Mouse (Mus musculus) spleen, adult 12 weeks (tissue): Measurements from ENCODE around the gene Itga3.

Experiments
- DNase-seq: peaks from one replicate; pipeline ENCODE4 v3.0.0; 2022; ENCODE audit warnings: low spot score

Itga3 gene

GRCm38 (mm10) chr11:95071266-95071665, 5.3 kb downstream of the Itga3 start:
- DNase-seq: no peak

DNA sequence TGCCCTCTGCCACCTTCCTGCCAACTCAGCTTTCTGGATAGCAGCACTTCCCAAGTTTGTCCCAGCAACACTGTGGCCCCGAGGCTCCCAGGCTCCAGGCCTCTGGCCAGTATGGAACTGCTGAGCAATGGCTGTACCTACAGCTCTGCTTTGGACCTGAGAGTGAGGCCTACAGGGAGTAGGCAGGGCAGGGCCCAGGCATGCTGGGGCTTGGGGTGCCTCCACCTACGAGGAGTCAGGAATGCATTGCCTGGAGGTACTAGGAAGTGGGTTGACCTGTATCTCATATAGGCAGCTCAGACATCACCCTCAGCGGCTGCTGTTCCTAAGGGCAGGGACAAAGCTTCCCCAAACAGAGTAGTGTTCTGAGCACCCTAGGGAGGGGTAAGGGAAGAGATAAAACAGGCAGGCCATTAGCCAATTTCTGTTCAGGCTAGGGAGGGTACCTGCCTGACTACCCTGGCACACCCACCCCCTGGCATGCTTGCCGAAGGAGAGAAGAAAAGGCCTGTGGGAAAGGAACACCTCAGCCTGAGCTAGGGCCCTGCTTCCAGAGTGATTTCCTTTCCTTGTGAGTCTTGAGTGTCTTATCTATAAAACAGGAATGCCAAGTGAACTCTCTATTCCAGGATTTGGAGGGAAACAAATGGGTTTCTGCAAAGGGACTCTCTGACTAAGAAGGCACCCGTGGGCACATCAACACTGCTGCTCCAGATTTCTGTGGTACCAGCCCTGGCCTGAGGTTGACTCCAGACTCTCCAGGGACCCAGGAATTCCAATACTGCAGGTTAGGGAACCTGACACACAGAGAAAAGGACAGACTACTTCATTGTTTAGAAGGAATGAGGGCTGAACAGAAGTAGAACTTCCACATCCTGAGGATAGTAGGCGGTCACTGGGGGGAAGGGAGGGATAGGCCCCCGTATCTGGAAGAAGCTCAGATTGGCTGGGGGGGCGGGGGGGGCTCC, 6.2 kb downstream of the Itga3 start:
- DNase-seq: no peak

DNA sequence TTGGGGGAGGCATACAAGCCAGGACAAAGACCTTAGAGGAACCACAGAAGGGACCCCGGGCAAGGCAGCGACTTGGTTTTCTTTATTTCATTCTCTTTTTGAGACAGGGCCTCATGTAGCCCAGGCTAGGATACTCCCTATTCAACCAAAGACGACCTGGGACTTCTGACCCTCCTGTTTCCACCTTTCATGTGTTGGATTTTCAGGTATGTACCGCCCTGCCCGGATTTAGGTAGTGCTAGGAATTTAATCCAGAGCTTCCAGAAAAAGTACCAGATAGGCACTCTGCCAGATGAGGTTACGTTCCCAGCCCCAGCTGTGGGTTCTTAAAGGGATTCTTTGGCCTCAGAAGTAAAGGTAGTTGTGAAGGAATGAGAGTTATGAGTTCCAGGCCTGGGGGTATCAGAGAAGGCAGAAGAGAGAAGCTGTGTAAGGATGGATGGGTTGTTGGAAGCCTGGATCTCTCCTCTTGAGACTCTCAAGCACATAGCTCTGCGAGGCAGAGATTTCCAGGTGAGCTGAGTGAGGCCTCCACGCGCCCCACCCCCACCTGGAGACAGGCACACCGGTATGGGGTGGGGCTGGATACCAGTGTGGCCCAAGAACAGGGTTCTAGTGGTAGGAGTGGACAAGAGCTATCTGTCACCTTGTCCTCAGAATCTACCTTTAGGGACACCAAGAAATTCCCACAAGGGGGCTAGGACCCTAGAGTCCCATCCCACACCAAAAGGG, 7.2 kb downstream of the Itga3 start:
- DNase-seq: no peak

DNA sequence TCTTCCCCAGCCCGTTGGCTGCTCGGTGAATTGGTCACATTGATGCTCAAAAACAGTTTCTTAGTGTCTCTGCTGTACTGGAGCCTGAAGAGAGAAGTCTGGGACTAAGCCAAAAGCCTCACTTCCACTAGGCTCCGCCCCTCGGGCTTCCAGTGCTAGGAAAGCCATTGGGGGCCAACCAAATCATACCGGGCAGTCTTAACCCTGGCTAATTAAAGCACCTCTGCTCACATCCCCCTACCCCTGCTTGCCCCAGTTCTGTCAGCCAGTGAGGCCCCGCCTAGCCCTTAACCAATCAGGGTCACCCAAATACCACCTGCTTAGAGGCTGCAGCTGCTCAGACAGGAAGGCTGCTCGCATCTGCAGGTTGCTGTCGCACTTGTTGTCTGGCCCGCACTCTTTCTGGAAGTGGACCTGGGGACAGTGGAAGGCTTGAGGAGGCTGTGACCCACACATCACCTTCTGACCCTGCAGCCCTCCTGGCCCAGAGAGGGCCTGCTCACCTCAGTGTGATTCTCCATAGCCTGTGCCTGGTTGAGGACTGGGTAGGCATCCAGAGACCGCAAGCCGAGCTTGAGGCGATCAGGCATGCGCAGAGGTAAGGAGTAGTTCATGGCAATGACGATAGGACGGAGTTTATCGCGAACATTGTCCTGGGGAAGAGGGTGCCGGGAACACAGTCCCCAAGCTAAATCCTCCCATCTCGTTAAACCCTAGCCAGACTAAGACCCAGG, 19.7 kb downstream of the Itga3 start:
- DNase-seq: no peak

DNA sequence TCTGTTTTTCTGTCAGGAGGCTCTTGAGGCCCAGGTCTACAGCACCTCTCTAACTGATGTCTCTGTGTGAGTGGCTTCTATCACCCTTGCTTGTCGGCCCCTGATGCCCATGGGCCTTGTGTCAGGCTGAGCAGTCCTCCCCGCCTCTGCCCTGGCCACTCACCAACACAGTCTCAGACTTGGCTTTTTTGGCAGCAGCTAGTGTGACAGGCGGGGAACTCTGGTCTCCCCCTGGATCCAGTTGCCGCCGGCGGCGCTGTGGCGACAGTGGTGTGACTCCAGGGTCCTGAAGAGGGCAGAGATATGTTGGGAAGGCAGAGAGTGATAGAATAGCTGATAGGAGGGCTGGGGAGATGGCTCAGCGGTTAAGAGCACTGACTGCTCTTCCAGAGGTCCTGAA, 23.5 kb downstream of the Itga3 start:
- DNase-seq: no peak

GRCm38 (mm10) chr11:95046980-95047680, 29.5 kb downstream of the Itga3 start:
- no peak for DNase-seq

- DNase-seq: no peak
Observed at GRCm38 (mm10) chr11:95044185-95044870, 32.3 kb downstream of the Itga3 start.

DNA sequence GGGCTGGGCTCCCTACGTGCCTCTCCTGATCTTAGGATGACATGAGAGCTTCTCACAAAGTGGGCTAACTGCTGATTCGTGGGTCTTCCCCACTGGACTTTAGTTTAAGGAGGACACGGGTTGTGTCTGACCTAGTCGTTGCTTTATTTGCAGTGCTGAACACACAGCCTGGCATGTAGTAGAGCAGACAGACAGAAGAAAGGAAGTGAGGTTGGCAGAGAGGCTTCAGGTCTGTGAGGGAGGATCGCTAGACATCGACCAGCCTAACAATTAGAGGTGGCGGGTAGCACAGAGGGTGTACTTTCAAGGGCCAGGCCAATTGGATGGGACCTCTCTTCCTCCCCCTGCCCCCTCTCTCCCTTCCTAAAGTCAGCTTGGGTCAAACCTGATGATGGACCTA, 33.0 kb downstream of the Itga3 start:
- no peak for DNase-seq

DNA sequence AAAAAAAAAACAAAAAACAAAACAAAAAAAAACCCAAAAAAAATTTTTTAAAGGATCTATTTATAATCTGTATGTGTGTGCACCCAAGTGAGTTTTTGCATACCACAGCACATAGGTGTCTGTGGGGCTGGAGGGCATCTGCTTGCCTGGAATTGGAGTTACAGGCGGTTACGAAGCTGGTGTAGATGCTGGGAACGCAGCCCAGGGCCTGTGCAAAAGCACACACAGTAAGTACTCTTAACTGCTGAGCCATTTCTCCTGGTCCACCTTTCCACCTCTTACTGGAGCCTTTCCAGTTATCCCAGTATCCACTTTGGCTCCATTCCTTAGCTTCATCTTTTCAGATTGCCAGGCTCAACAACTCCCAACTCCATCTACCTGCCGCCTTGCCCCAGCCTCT, 33.5 kb downstream of the Itga3 start:
- no peak for DNase-seq

DNA sequence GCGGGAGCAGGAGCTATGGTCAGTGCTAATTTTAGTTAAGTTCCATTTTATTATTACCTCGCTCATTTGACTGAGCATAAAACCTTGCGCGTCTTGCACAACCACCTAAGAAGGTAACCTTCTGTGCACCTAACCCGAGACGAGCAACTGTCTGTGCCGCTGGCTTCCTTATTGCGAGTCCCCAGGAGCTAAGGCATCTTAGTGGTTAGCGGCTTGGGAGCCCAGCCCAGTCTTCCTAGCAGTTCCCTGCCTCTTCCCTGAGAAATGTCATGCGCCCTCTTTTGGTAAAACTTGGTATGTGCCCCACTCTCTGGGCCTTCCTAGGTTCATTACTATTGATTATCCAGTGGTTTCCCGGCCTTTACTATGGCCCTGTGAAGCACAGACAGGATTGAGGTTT, 34.5 kb downstream of the Itga3 start:
- DNase-seq: peak; percentile 67

GRCm38 (mm10) chr11:95041139-95041609, 35.4 kb downstream of the Itga3 start, which contains the start of gene Pdk2:
Gene Pdk2, minus strand, starts transcription at chr11:95041354.
- DNase-seq: peak; percentile 90

DNA sequence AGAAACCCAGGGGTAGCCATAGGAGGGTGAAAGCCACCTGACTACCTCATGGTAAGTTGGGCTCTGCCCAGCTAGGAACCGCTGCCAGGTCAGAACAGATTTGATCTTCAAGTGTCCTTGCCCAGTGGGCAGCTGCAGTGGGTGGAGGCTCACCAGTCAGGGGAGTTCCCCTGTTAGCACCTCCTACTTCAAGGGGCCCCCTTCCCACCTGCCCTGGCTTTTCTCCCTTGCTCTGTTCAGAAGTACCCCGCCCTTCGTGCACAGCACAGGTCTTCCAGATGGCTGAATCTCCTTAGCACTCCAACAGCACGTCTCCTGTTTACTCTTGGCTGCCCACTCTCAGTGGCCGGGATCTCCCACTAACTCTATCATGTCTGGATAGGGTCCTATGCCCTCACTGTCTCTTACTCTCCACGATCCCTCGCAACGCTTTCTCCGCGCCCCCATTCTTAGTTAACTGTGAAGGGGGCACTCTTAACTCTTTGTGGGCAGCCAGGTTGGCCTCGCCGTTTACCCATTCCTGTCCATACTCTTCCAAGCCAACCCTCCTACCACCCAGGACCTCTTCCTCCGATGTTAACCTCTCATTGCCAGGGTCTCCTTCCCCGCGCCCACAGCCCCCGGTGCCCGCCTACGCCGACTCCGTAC, 36.0 kb downstream of the Itga3 start:
- peak; percentile 19 for DNase-seq

DNA sequence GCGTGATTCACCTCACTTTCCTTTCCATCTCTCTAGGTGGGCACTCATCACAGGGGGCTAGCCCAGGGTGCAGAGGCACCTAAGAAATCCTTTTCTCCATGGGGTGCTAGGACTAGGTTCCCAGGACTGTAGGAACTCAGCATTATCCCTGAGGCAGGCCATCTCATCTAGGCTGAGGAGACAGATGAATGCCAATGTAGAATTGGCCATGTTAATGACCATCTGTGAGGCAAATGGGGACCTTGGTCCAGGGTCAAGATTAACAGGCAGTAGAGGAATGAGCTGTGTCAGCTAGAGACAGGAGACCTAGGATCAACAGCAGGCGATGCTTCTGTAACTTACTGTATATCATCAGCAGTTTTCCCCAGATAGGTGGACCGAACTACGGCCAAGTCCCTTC, 36.8 kb downstream of the Itga3 start:
- no peak for DNase-seq

GRCm38 (mm10) chr11:95038818-95039655, 37.6 kb downstream of the Itga3 start:
- DNase-seq: no peak

- no peak for DNase-seq
Observed at GRCm38 (mm10) chr11:95038156-95038817, 38.3 kb downstream of the Itga3 start.

- no peak for DNase-seq
Observed at GRCm38 (mm10) chr11:95037306-95037705, 39.3 kb downstream of the Itga3 start.

GRCm38 (mm10) chr11:95036521-95036920, 40.1 kb downstream of the Itga3 start:
- no peak for DNase-seq

DNA sequence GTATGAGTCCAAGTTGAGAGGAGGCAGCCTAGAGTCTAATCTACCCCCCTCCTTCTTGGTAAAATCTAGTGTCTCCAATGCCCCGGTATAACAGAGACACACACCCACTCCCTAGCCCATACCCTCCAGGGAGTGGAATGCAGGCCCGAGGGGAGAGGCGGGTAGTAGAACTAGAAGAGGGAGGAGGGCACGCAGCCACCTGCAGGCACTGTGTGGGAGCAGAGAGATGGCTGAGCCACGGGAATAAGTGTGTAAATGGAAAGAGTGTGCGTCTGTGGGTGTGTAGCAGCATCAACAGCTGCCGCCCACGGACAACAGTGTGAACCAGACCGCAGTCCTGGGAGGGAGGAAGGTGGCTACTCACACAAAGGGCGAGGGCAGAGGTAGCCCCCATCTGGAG, 41.7 kb downstream of the Itga3 start:
- no peak for DNase-seq

DNA sequence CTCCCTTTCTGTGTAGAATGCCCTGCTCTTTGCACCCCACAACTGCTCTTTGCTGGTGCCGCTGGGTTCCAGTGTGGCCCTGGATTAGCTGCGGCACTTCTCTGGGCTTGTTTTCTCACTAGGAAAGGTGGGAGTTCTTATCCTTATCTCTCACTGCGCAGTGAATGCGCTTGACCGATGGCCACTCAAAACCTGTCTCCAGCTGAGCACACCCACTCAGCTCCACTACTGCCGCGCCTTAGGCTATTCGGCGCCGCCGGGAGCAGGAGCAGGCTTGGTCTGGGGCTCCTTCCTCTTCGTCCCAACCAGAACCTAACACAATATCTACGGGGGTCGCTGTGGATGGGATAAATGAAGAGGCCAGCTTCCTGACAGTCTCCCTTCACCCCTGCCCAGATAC, 43.0 kb downstream of the Itga3 start:
- DNase-seq: no peak
